Mouse (Mus musculus) left cerebral cortex, adult 8-10 months (tissue): ENCODE data around the gene Pnma1. TPM values are rescaled to one million over a fixed set of nuclear protein-coding genes. Genes with fewer than 3 reads are reported as not detected.
A peak's percentile ranks its signal among the peaks of the same experiment; 100 is the strongest.

Experiments
- DNase-seq, 2 experiments: peaks; one replicate each; pipeline ENCODE4 v3.0.0; 2022; ENCODE audit warnings: low spot score in 2 of 2
- total RNA-seq, 4 experiments: library from RNA; stranded (reverse); gene quantifications; 2 replicates each; pipeline ENCODE4 v1.2.4; 2022

The Pnma1 gene
- total RNA-seq, 4 experiments from 2014 or later, result 5.1 to 6.3 (median 5.8) TPM

DNA sequence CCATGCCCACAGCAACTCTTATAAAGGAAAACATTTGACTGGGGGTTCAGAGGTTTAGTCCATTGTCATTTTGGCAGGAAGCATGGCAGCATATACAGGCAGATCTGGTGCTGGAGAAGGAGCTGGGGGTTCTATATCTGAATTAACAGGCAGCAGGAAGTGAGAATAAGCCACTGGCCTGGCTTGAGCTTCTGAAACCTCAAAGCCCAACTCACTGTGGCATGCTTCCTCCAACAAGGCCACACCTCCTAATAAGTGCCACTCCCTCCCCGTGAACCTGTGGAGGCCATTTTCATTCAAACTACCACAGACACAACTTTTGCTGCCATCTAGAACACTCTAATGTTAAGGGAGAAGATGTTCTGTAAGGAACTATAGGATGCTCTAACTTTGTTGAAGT lies 40.6 kb downstream of the Pnma1 start:
- no peak for DNase-seq

DNA sequence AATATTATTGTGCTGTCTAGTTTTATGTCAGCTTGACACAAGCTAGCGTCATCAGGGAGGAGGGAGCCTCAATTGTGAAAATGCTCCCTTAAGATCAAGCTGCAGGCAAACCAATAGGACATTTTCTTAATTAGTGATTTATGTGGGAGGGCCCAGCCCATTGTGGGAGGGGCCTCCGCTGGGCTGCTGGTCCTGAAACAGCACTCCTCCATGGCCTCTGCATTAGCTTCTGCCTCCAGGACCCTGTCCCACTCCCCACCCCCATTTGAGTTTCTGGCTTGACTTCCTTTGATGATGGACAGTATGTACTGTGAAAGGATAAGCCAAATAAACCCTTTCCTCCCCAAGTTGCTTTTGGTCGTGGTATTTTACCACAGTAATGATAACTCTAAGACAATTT lies 41.3 kb downstream of the Pnma1 start:
- no peak for DNase-seq

DNA sequence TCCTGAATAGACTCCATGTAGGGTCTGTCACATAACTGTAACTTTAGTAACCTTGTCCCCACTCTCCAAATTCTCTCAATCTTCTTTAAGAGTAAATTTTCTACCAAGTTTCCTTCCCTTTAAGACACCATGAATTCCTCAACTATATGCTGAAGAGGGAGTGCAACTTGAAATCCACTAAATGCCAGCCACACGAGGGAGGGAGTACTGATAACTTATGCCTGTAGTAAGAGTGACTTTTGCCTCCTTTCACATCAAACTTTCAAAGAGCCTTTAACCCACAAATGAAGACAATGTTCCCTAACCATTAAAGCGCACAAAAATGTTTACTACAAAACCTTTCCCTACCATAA lies 46.8 kb downstream of the Pnma1 start:
- no peak for DNase-seq

DNA sequence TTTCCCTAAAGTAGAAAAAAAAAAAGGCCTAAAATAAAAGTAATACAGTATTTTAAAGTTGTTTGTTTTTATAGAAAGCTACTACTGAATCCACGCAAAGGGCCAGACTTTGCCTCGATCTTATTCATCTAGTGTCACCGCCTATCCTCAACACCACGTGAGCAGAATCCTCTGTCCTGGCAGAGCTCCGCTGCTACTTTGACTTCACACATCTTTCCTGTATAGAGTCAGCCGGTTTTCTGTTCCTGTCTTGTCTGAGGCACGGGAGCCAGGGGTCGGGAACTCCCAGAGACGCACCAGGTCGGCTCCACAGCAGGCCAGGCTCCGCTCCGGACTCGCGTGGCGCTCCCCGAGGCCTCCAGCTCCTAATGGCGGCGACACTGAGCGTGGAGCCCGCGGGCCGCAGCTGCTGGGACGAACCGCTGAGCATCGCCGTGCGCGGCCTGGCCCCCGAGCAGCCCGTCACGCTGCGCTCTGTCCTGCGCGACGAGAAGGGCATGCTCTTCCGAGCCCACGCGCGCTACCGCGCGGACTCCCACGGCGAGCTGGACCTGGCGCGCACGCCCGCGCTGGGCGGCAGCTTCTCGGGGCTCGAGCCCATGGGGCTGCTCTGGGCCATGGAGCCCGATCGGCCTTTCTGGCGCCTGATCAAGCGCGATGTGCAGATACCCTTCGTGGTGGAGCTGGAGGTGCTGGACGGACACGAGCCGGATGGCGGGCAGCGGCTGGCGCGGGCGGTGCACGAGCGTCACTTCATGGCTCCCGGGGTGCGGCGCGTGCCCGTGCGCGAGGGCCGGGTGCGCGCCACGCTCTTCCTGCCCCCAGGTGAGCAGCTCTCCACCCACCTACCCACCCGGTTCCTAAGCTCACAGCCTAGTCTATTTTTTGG lies 47.4 kb downstream of the Pnma1 start, which contains the start of gene Acot6:
Acot6 (plus strand) TSS at position 51 of the 889 bp plus-strand sequence.
- DNase-seq, result peak in 1 of 2 experiments; percentile 32

DNA sequence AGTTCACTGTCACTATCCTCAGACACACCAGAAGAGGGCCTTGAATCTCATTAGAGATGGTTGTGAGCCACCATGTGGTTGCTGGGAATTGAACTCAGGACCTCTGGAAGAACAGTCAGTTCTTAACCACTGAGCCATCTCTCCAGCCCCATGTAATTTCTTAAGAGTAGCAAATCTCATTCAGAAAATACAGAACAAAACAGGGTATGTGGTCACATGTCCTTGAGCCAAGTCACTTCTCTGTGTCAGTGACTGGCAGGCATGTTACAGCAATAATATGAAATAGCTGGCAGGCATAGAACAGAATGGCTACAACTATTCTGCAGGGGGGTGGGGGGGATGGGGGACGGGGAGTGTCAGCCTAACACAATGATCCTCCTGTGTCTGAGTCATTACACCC lies 48.2 kb downstream of the Pnma1 start:
- DNase-seq, result no peak

DNA sequence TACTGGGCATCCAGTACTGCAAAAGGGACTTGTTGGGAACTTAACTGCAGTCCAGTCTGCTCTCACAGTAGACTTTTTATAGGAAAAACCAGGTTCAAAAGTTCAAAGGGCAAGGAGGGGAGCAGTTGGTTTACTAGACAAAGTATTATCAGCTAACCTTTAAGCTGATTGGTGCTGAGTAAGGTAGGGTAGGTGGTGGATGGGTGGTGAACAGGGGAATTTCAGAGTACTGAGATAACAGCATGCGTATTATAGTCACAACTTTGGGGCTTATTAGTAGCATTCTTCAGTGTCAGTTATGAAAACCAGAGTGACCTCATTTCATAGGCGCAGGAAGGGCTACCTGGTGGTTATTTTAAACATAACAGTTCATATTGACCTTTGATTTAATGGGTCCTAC lies 48.7 kb downstream of the Pnma1 start:
- DNase-seq, result no peak

Other genes starting within 250 kb of the Pnma1 start
- gene Numb, start 226.6 kb downstream of the Pnma1 start, total RNA-seq, result 10 to 100 TPM; 57.3 to 67.8 (median 60.5) TPM
- 10 to 100 TPM; 15.6 to 19.2 (median 16.2) TPM for gene Riox1, start 197.9 kb downstream of the Pnma1 start, total RNA-seq
- gene Heatr4, start 163.6 kb downstream of the Pnma1 start, total RNA-seq, result not detected
- 1 to 10 TPM; 8.1 to 9.4 (median 8.8) TPM for gene Acot2, start 160.6 kb downstream of the Pnma1 start, total RNA-seq
- 10 to 100 TPM; 13.7 to 20.6 (median 17.5) TPM for gene Acot1, start 139.0 kb downstream of the Pnma1 start, total RNA-seq
- gene Acot4, start 110.1 kb downstream of the Pnma1 start, total RNA-seq, result 1 to 10 TPM; 2.1 to 2.9 (median 2.3) TPM
- gene Gm49366, start 109.6 kb downstream of the Pnma1 start, total RNA-seq, result 1 to 10 TPM in 1 of 4 experiments, not detected in 3; 1.3 TPM
- 1 to 10 TPM; 2.0 to 3.2 (median 2.5) TPM for gene Acot3, start 96.3 kb downstream of the Pnma1 start, total RNA-seq
- 1 to 10 TPM; 2.4 to 3.7 (median 3.5) TPM for gene Acot5, start 79.2 kb downstream of the Pnma1 start, total RNA-seq
- 1 to 10 TPM; 4.1 to 4.9 (median 4.1) TPM for gene Acot6, start 47.8 kb downstream of the Pnma1 start, total RNA-seq
- 10 to 100 TPM; 72.6 to 93.3 (median 83.6) TPM for gene Dnal1, start 34.1 kb downstream of the Pnma1 start, total RNA-seq
- gene Elmsan1, start 70.4 kb upstream of the Pnma1 start, total RNA-seq, result 10 to 100 TPM; 17.8 to 23.3 (median 20.3) TPM
- gene Ptgr2, start 136.7 kb upstream of the Pnma1 start, total RNA-seq, result 10 to 100 TPM; 37.4 to 42.8 (median 42.2) TPM
- 10 to 100 TPM; 30.9 to 40.4 (median 33.1) TPM for gene Zfp410, start 168.4 kb upstream of the Pnma1 start, total RNA-seq
- 10 to 100 TPM; 22.0 to 28.3 (median 25.2) TPM for gene Coq6, start 213.2 kb upstream of the Pnma1 start, total RNA-seq
- gene Fam161b, start 213.3 kb upstream of the Pnma1 start, total RNA-seq, result 10 to 100 TPM; 10.5 to 13.1 (median 12.2) TPM